Mouse (Mus musculus) adrenal gland, postnatal 36 days (tissue): Measurements from ENCODE around the gene Dtnbp1. TPM values are rescaled to one million over a fixed set of nuclear protein-coding genes. Genes with fewer than 3 reads are reported as not detected.

Source experiments
- DNase-seq, 2 experiments: peaks; one replicate each; pipeline ENCODE4 v3.0.0; 2021; ENCODE audit warnings: mixed read lengths in 1 of 2
- total RNA-seq, 2 experiments: library from RNA; stranded (reverse); gene quantifications; 2 replicates each; pipeline ENCODE4 v1.2.3; 2021

Dtnbp1 gene
- total RNA-seq, 2 experiments from 2014 or later: 54.7 to 55.0 TPM

DNA sequence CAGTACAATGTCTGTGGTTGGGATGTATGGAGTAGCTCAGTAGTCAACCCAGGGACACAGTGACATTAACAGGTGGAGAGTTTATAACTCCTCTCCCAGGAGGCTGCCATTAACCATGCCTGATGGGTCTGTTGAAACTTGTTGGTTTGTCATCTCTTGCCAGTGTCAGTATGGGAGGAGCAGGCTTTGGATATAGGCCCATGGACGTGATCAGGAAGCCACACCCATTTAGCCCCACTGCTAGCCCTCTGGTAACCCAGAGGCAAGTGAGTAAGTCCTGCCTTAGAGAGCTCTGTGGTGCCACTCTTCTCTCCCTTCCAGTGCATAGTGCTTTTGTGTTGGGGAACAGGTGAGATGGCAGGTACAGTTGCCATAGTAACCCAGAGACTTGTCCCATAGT, 97.7 kb downstream of the Dtnbp1 start:
- no peak for DNase-seq

DNA sequence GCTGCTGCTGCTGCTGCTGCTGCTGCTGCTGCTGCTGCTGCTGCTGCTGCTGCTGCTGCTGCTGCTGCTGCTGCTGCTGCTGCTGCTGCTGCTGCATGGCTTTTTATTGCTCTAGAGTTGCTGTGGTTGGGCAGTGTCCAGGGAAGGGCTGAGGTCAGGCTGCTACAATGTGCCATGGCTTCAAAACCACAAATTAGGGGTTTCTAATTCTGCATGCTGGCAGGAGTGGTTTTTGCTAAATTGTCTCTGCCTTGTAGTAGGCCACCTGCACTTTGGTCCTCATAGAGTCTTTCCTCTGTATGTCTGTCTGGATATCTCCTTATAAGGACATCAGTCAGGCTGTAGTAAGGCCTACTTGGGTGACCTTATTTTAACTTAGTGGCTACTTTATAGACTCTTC, 98.5 kb downstream of the Dtnbp1 start:
- no peak for DNase-seq

DNA sequence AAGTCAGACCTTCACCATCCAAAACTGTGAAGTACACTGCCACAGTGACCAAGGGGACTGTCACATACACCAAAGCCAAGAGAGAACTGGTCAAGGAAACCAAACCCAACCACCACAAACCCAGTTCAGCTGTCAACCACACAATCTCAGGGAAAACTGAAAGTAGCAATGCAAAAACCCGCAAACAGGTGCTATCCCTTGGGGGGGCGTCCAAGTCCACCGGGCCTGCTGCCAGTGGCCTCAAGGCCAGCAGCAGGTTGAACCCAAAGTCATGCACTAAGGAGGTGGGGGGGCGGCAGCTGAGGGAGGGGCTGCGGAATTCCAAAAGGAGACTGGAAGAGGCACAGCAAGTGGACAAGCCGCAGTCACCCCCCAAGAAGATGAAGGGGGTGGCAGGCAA, 99.6 kb downstream of the Dtnbp1 start:
- DNase-seq: no peak

DNA sequence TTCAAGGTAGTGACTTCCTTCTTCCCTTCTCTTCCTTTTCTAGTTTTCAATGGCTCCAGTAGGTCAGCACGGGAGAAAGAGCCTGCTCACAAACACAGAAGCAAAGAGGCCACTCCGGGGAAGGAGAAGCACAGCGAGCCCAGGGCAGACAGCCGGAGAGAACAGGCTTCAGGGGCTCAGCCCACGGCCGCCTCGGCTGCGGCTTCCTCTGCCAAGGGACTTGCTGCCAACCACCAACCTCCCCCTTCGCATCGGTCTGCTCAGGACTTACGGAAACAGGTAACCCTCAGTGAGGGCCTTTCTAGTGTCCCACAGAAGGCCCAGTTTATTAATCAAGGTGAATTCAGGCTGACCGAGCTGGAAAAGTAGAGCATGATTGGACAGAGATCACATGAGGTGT, 105.7 kb downstream of the Dtnbp1 start:
- no peak for DNase-seq

DNA sequence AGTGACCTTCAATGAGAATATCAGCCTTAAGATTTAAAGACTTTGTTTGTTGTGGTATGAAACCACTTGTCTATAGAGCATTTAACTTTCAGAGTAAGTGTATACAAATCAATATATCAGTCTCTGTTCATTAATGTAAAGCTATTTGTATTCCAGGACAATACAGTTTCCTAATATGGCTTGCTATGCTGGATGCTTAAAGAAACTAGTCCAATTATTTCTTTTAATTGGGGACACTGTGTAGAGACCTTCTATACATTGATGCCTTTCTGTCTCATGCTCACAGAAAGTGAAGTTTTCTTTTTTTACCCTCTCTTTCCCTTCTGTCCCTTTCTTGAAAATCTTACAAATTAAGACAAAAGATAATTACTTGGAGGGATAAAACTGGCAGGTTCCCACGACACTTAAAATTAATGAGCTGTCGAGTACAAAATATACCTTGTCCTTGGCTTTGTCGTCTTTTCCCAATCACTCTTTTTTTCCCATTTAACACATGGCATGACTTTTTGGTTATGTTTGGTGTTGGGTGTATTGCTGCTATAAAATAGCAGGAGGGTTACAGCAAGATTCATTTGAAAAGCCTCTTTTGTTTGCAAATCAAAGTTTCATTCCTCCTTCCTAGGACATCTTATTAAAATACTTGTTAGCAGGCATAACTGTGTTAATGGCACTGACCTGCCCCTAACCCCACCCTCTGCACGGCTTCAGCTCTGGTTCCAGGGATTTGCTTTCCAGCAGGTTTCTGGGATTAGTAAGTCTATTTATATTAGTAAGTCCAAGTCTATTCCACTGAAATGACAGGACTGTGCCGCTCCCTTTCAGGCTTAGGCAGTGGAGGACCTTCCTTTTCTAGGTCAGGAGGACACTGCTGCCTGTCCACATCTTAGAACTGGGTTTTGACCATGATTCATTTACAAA, 109.9 kb downstream of the Dtnbp1 start:
- DNase-seq: no peak

DNA sequence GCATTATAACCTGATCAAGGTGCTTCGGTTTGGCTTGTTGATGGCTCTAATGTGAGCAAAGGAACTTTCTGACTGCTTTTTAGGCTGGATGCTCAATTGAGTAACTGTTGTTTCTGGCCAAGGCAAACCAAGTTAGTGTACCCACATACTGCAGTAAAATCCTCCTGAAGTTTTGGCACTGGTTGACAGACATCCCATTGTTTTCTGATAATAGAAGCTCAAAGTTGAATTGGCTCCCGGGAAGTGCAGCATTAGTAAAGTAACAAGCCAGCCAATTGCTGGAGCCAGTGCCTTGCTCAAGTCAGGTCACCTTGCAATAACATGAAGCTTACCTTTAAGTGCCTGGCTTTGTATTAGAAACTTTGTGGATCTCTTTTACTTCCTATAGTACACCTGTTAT, 111.3 kb downstream of the Dtnbp1 start:
- DNase-seq: no peak

DNA sequence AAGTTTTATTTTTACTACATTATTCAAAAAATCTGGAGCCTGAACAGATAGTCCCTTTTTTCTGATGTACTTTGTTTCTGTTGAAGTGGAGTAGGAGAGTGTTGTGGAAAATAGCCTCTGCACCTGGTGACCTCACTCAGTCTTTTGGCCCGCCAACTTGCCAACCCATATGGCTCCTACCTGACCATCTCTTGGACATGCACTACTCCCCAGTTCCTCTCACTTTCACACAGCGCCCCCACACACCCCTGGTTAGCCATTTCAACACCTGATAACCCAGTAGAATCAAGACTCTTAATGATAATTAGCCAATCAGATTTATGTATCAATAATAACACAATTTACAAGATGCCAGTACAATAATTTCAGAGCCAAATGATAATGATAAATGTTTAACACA, 115.7 kb downstream of the Dtnbp1 start:
- no peak for DNase-seq

DNA sequence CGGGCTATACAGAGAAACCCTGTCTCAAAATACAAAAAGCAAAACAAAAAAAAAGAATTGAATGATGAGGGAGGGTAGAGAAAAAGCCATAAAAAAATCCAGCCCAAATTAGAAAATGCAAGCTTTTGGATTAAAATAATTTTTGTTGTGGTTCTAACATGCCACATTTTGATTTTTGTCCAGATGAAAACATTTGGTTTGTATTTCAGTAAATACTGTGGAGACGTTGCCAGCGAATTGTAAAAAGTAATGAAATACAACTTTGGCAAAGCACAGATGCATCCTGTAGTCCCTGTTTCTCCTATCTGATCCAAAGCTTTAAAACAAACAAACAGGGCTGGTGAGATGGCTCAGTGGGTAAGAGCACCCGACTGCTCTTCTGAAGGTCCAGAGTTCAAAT, 120.9 kb downstream of the Dtnbp1 start:
- DNase-seq: no peak

DNA sequence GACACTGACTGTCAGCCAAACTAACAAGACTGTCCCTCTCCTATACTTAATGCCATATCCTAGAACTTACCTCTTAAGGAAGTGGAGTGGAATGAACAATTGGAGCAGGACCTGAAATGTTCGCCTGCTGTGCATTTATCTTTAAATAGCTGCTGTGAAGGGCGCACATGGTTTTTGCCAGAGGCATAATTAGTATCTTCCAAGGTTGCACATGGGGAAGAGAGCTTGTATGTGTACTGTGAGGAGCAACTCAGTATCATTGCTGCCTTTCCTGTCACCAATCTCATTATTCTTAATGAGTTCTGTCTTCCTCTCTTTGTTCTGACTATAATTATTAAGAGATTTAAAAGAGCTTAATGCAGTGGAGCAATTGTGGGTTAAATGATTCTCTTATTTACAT, 125.1 kb downstream of the Dtnbp1 start:
- no peak for DNase-seq

Other genes starting within 250 kb of the Dtnbp1 start
- under 1 TPM in 1 of 2 experiments, not detected in 1; 0.23 TPM for gene Gm9817, start 76.5 kb upstream of the Dtnbp1 start, total RNA-seq